Mouse (Mus musculus): ENCODE data around the gene Erg.

Gene Erg

GRCm38 (mm10) chr16:95586311-95586602 lies at the start of gene Erg:
Erg (minus strand) TSS chr16:95586593.
- no peak for DNase-seq (ENCODE audit: low read depth)

DNA sequence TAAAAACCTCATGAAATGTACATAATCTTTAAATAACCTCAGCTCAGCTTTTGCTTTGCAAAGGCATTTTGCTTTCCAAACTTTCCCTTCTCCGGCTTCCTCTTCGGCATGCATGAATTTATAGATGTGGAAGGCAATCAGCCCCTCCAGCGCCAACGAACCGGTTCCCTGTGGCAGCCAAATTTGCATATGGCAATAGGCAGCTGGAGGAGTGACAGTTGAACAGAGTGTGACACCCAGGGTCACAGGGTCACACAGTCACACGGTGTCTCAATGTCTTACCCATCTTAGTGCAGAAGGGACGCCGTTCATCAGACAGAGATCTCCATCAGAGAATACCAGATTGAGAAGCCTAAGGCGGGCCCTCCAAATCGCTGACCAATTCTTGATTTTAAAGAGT lies 45.4 kb upstream of the Erg start:
- DNase-seq (ENCODE audit: low read depth) = no peak

DNA sequence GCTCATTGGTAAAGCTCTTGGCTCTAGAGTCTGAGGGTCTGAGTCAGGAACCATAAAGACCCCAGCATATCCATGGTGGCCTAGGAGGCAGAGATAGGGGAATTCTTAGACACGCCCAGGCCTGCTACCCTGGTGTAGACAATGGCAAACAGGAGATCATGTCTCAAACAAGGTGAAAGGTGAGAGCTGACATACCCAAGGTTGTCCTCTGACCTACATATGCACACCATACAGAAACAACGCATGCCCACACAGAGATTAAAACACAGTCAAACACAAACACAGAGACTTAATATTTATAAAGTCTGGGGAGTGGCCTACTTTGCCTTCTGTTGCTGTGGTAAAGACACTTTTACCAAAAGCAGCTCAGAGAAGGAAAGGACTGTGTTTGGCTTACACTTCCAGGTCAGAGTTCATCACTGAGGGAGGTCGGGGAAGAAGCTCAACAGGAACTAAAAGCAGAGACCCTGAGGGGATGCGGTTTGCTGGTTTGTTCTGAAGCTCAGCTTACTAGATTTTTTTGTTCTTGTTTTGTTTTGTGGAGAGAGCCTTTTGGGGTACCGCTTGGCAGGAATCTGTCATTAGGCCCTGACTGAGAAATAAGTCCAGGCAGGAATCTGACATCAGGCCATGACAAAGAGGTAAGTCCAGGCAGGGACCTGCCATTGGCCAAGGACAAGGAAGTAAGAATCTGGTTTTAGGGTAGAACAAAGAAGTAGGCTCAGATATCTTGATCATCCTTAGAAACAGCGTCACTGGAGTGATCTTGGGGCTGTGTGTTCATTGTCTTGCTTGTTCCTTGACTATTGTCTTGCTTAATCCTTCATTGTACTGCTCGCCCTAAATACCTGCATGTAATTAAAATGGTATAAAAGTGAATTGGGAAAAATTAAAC lies 37.7 kb upstream of the Erg start:
- DNase-seq (ENCODE audit: low read depth) = no peak

GRCm38 (mm10) chr16:95623056-95623455 lies 36.7 kb upstream of the Erg start:
- no peak for DNase-seq (ENCODE audit: low read depth)

DNA sequence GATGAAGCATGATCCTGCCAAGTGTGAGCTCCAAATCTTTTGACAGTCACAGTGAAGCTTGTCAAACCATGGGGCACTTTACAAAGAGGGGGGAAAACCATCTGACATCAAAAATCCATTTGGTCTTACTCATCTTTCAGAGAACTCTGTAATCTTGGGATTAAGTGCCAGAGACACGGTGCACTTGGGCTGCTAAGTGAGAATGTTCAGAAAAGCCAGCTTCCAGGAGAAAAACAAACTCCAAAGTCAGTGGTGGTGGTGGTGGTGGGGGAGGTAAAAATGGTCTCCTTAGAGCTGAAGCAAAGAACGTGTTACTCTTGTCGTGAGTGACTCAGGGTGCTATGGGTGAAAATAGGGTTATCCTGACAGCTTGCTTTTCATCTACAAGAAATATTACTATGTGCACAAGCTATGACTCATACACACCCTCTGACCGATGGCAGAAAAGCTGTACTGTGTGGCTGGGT lies 33.5 kb upstream of the Erg start:
- DNase-seq (ENCODE audit: low read depth) = no peak

DNA sequence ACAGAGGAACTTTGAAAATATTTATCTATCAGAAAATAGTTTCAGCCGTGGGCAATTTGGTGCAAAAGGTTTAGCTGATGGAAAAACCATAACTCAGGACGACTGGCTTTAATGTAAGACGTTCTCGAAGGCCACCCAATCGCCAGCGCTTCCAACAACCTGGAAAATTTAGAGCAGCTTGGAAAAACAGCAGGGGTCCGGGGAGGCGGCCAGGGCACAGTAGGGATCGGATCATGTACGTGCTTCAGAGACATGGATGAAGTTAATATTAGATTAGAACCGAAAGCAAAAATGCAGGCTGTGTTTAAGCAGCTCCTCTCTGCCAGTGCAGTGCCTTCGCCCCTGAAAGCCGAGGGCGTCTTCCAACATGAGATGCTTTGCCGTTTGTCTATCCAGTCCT lies 31.8 kb upstream of the Erg start:
- DNase-seq (ENCODE audit: low read depth) = no peak

- DNase-seq (ENCODE audit: low read depth) = no peak
Observed at GRCm38 (mm10) chr16:95617720-95618119, 31.3 kb upstream of the Erg start.

DNA sequence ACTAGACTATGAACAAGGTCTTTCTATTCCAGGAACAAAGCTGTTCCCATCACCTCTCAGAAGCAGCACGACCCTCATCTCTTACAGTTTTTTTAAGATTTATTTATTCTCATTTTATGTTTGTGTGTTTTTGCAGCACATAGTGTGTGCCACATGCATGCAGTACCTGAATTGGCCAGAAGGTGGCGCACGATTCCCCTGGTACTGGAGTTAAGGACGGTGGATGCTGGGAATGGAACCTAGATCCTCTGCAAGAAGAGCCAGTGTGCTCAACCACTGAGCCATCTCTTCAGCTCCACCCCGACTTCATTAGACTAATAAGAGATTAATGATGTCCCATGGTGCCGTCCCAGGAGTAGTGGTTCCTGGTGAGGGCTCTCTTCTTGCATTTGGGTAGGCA lies 29.2 kb upstream of the Erg start:
- peak; percentile 46 for DNase-seq (ENCODE audit: low read depth)

- DNase-seq (ENCODE audit: low read depth) = no peak
Observed at GRCm38 (mm10) chr16:95614482-95614881, 28.1 kb upstream of the Erg start.

DNA sequence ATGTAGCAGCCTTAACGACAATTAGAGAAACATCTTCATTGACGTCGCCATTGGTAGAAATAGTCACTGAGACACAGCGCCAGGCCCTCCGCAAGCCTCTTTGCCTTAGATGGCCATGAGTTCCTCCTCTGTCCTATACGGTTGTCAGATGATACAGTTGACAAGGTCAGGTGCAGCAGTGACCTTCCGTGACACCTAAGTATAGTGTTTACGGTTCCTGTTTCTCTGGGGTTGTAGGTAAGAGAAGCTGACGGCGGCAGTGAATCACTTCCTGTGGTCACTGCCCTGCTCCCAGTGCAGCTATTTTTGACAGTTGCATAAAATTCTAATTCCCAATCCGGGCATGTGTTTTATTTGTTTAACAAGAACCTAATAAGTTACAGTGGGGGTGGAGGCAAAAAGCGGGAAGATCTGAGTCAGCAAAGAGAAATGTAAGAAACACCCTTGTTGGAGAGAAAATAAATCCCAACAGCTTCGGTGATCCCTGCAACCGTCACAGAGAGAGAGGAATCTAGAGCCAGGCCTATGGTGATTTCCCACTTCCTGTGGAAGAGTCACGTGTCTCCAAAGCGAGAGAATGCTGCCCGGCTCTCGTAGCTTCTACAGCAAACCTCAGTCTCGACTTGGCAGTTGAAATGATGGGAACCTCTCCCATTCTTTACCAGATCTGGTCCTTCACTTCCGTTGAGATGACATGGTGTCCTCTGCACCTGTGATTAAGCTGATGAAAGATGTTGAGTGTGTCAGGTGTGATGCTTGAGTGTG lies 25.8 kb upstream of the Erg start:
- DNase-seq (ENCODE audit: low read depth) = no peak

DNA sequence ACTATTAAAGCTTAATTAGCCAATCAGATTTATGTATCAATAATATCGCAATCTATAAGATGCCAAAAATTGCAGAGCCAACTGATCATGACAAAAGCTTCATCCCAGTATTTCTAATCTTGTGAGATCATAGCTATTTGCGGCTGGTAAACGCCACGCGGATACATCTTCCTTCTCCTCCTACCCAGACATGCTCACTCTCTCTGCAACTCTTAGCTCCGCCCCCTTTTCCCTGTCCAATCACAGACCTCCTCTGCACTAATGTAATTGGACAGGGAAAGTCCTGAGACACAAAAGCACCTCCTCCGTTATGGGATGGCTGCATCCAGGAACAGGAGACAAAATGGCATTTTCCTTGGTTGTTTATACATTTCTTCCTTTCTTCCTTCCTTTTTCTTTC lies 22.2 kb upstream of the Erg start:
- DNase-seq (ENCODE audit: low read depth) = no peak

DNA sequence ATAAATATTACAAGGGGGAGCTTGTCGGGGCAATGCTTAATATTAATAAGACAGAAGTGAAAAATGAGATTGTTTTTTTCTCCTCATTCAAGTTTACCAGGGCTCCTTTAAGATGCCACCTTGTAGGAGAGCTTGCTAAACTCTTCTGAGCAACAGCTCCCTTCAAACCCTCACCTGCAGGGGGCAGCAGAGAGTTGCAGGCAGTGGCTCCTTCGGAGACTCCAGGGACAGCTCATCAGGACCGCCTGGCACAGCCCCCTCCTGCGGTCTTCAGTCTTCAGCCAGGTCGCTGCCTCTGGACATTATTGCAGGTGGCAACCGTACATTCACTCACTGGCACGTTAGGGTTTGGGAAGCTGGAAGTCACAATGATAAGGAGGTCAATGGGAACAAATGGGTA lies 18.9 kb upstream of the Erg start:
- peak; percentile 81 for DNase-seq (ENCODE audit: low read depth)

DNA sequence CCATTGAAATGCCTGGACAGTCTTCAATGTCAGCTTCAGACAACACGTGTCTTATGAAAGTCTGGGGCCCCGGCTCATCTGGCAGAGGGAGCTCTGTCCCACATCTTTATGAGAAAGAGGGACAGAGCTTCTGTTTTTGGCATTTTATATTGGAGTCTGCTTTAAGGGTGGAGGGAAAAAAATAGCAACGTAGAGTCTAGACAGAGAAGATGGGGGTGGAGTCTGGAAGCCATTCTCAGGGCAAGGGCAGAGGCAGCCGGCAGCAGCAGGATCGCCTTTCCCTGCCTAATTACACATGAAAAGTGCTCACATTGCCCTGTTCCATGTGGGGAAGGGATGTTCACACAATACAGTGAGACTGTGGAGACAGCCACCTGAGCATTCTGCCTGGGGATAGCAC lies 16.1 kb upstream of the Erg start:
- DNase-seq (ENCODE audit: low read depth) = no peak

DNA sequence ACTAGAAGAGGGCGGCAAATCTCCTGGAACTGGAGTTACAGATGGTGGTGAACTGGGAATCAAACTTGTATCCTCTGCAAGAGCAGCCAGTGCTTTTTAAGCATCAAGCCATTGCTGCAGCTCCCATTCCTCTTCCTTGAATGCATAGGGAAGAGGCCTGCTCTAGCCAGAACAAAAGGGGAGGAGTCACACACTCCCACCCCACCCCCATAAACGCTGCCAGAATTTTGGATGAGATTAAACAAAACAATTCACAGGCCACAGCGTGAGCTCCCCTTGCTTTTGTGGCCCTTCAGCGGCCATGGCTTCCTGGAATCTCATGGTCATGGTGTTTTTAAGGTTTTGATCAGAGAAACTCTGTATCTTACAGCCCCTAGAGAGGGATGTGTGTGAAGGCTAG lies 15.4 kb upstream of the Erg start:
- DNase-seq (ENCODE audit: low read depth) = no peak

- DNase-seq (ENCODE audit: low read depth) = no peak
Observed at GRCm38 (mm10) chr16:95601219-95601580, 14.8 kb upstream of the Erg start.

DNA sequence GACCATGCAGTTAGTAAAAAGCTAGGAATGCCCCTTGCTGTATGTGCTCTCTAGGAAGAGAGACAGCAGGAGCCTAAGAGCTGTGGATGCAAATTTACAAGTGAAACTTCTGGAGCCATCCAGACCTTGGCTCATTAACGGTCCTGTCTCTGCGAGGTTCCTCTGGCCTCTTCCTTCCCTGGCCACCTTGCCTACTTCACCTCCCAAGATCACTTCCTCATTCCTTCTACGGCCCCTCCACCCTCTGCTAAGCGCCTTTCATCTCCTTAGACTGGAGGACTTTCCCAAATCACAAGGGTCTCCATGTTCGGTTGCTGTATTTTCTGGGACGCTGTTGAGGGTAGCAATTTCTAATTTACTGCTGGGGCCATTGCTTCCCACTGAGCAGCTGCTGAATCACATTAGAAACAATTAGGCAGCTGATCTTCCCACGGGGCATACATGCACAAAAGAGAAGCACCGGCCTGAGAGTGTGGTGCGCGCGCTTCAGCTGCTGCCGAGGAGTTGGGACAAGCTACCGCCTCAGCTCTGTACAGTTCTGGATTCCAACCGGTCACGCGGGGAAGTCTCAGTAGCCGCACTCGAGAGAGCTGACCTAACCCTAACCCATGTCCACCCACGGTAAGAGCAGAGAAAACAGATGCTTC lies 14.3 kb upstream of the Erg start:
- DNase-seq (ENCODE audit: low read depth) = no peak

- no peak for DNase-seq (ENCODE audit: low read depth)
Observed at GRCm38 (mm10) chr16:95598930-95599329, 12.5 kb upstream of the Erg start.

DNA sequence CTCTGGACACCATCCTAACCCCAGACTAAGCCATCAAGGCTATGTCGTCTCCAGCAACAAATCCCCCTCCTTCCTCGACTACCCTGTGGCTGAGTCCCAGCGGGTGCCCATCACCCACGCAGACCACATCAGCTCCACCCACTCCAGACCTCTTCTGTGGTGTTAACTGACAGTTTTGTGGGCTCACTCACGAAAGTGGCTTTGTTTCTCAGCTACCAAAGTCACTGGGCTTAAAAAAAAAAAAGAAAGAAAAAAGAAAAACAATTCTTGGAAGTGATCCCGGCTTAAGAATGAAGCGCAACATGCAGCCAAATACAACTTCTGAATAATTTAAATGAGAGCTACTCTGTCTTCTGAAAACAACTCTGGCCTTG lies 11.2 kb upstream of the Erg start:
- DNase-seq (ENCODE audit: low read depth) = no peak

- DNase-seq (ENCODE audit: low read depth) = no peak
Observed at GRCm38 (mm10) chr16:95596884-95597577, 10.6 kb upstream of the Erg start.

DNA sequence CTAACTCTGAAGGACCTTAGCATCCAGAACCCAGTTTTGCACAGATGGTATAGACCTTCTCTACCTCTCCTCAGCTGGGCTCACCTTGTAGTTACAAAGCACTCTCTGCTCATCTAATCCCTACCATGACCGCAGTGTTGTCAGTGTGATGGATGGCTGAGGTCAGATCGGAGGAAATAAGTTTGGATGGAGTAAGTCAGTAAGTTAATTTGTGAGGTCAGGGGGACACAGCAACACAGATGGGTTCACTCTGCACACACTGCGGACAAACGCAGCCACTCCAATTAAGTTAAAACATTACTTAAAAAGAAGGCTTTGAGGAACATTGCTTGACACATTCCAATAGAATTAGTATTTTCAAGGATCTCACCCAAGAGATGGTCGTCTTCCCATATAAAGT lies 2.5 kb upstream of the Erg start:
- no peak for DNase-seq (ENCODE audit: low read depth)

DNA sequence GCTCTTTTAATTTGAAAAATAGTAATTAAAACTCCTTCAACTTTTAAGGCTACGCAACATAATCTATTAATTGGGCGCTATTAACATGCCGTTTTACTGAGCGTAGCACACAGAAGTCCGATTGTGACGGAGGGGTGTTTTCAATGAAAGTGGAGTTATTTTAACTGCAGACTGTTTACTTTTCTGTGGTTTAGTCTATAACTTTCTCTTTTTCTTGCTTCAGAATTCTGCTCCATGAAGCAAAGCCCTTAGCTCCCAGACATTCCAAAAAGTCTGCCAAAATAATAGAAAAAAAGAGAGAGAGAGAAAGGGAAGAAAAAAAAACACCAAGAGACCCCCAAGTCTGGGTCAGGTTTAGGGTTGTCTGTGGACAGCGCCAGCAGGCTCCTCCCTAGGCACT lies 333 bp upstream of the Erg start:
- DNase-seq (ENCODE audit: low read depth) = no peak

- DNase-seq (ENCODE audit: low read depth) = peak; percentile 14
Observed at GRCm38 (mm10) chr16:95585541-95586310, 667 bp downstream of the Erg start.

Measured in c-Kit-positive CD71-negative TER-119-negative erythroid progenitor cells, embryonic 14.5 days (primary cell).